Mouse (Mus musculus): ENCODE data around the gene Btnl9.

- TF ChIP-seq POLR2A (IDR thresholded peaks at IDR 0.05; ENCODE audit: low read depth, low read length) (no peak), CTCF (IDR thresholded peaks at IDR 0.05; ENCODE audit: extremely low read depth, insufficient read length, insufficient replicate concordance, low read depth, low read length) (no peak)
Measured at GRCm38 (mm10) chr11:49186955-49187488, at the start of gene Btnl9.
